In genomic region chr16:20590680-20591038, GRCm38 (mm10) we compare ENCODE assay signal across 9 mouse cellular contexts. TPM values are rescaled to one million over a fixed set of nuclear protein-coding genes. Genes with fewer than 3 reads are reported as not detected.
A peak's percentile ranks its signal among the peaks of the same experiment; 100 is the strongest.
DNase-seq lines count a peak whose midpoint lies in the region; ATAC-seq and TF ChIP-seq lines count a peak whose summit lies in the region.
"Had no signal": no experiment of that assay in that cellular context is flagged by ENCODE, and none has a peak within 500 bp of the region (broad histone marks: within the 10 kb centered on the region; RNA-seq: fewer than 3 reads in every experiment).

No protein-coding gene starts in this region.

- H3K4me2 ChIP-seq in heart, embryonic 16.5 days (ENCODE audit: low read depth, low read length): peak overlapping the region; percentile 85
- peak overlapping the region; percentile 95 for H3K4me2 ChIP-seq in embryonic facial prominence, embryonic 15.5 days (replicated peaks)
- peak overlapping the region; percentile 91 for H3K4me2 ChIP-seq in kidney, postnatal 0 days (ENCODE audit: low read length)
- peak overlapping the region; percentile 75 for H3K4me2 ChIP-seq in midbrain, postnatal 0 days (ENCODE audit: low read depth, low read length, poor library complexity, severe bottlenecking)

- H3K4me1 ChIP-seq in heart, embryonic 16.5 days (ENCODE audit: control insufficient read depth, insufficient read depth, low read length): peaks cover 10% of the 10 kb centered on the region
- peaks cover 23% of the 10 kb centered on the region for H3K4me1 ChIP-seq in embryonic facial prominence, embryonic 15.5 days
- H3K4me1 ChIP-seq in kidney, postnatal 0 days (replicated peaks; ENCODE audit: insufficient read depth, low read length): peaks cover 17% of the 10 kb centered on the region
- H3K4me1 ChIP-seq in midbrain, postnatal 0 days (ENCODE audit: insufficient read depth, low read length): peaks cover 2% of the 10 kb centered on the region; the same call in 1 of the 2 replicates

- peak overlapping the region; percentile 57 for H3K4me3 ChIP-seq in heart, embryonic 16.5 days (ENCODE audit: low read length)
- peak overlapping the region; percentile 57 for H3K4me3 ChIP-seq in embryonic facial prominence, embryonic 15.5 days (replicated peaks)
- peak overlapping the region; percentile 48 for H3K4me3 ChIP-seq in kidney, postnatal 0 days (replicated peaks; ENCODE audit: low read depth, low read length)
- H3K4me3 ChIP-seq in midbrain, postnatal 0 days (ENCODE audit: low read depth, low read length): peak overlapping the region; percentile 66

- H3K27me3 ChIP-seq in heart, embryonic 16.5 days (ENCODE audit: control insufficient read depth, insufficient read depth, low read length): peaks cover 61% of the 10 kb centered on the region
- H3K27me3 ChIP-seq in embryonic facial prominence, embryonic 15.5 days: peaks cover 65% of the 10 kb centered on the region
- H3K27me3 ChIP-seq in kidney, postnatal 0 days (ENCODE audit: insufficient read depth, low read length): peaks cover 34% of the 10 kb centered on the region
- peaks cover 13% of the 10 kb centered on the region; the same call in 1 of the 2 replicates for H3K27me3 ChIP-seq in midbrain, postnatal 0 days (ENCODE audit: insufficient read depth, low read length)

- H3K9me3 ChIP-seq in heart, embryonic 16.5 days (replicated peaks; ENCODE audit: control insufficient read depth, low read length): no peaks in the 10 kb centered on the region
- no peaks in the 10 kb centered on the region for H3K9me3 ChIP-seq in embryonic facial prominence, embryonic 15.5 days (replicated peaks)
- no peaks in the 10 kb centered on the region for H3K9me3 ChIP-seq in kidney, postnatal 0 days (replicated peaks; ENCODE audit: low read length)
- no peaks in the 10 kb centered on the region for H3K9me3 ChIP-seq in midbrain, postnatal 0 days (ENCODE audit: low read length)

- ATAC-seq in heart, embryonic 16.5 days (replicated peaks; ENCODE audit: extremely low read depth, insufficient read depth, low FRiP score): no peak
- ATAC-seq in embryonic facial prominence, embryonic 15.5 days (ENCODE audit: insufficient number of reproducible peaks, low FRiP score, low TSS enrichment, low read depth): no peak
- peak; percentile 31; the same call in 1 of the 2 replicates for ATAC-seq in kidney, postnatal 0 days (replicated peaks; ENCODE audit: low FRiP score, low read depth)
- ATAC-seq in midbrain, postnatal 0 days (ENCODE audit: low FRiP score): peak; percentile 11
- no peak for ATAC-seq in megakaryocyte-erythroid progenitor cell, adult 5-6 weeks (replicated peaks; ENCODE audit: low FRiP score, low TSS enrichment, poor library complexity, severe bottlenecking)

- DNase-seq in heart, postnatal 36 days: no peak
- no peak for DNase-seq in kidney, postnatal 0 days (ENCODE audit: low spot score)
- no peak for DNase-seq in midbrain, postnatal 0 days (ENCODE audit: low spot score)
- no peak for DNase-seq in gastrocnemius, postnatal 14 days
- DNase-seq in urinary bladder, postnatal 10 days (ENCODE audit: low spot score): no peak

- no peak overlapping the region for H3K9ac ChIP-seq in heart, embryonic 16.5 days (ENCODE audit: low read length)
- no peak overlapping the region for H3K9ac ChIP-seq in embryonic facial prominence, embryonic 15.5 days
- no peak overlapping the region for H3K9ac ChIP-seq in kidney, postnatal 0 days (ENCODE audit: low read depth, low read length)
- H3K9ac ChIP-seq in midbrain, postnatal 0 days (replicated peaks; ENCODE audit: low read length, poor library complexity, severe bottlenecking): peak overlapping the region; percentile 69

- intact Hi-C loops in heart, postnatal 36 days (cut with DNase I): no loop called here
- intact Hi-C loops in gastrocnemius, postnatal 14 days (cut with DNase I; ENCODE audit: low total_unique reads): no loop called here

- WGBS in heart, embryonic 16.5 days: 3% methylated on average over 17 of the region's 17 CpGs
- WGBS in embryonic facial prominence, embryonic 15.5 days: 7% methylated on average over 17 of the region's 17 CpGs
- 2% methylated on average over 15 of the region's 17 CpGs for whole genome bisulfite sequencing in kidney, postnatal 0 days
- WGBS in midbrain, postnatal 0 days: 6% methylated on average over 17 of the region's 17 CpGs

- H3K36me3 ChIP-seq in heart, embryonic 16.5 days (ENCODE audit: control insufficient read depth, insufficient read depth): no peaks in the 10 kb centered on the region
- no peaks in the 10 kb centered on the region for H3K36me3 ChIP-seq in embryonic facial prominence, embryonic 15.5 days
- H3K36me3 ChIP-seq in kidney, postnatal 0 days (ENCODE audit: insufficient read depth, low read length): no peaks in the 10 kb centered on the region
- no peaks in the 10 kb centered on the region; the same call in 1 of the 2 replicates for H3K36me3 ChIP-seq in midbrain, postnatal 0 days (ENCODE audit: insufficient read depth, low read length)

- TF ChIP-seq CTCF in kidney, postnatal 0 days (IDR thresholded peaks at IDR 0.05; ENCODE audit: low read depth): no peak
- no peak for TF ChIP-seq CTCF in midbrain, postnatal 0 days (IDR thresholded peaks at IDR 0.05)

- no peak overlapping the region for H3K27ac ChIP-seq in heart, embryonic 16.5 days (ENCODE audit: low read length)
- no peak overlapping the region for H3K27ac ChIP-seq in embryonic facial prominence, embryonic 15.5 days (replicated peaks)
- no peak overlapping the region for H3K27ac ChIP-seq in kidney, postnatal 0 days
- no peak overlapping the region for H3K27ac ChIP-seq in midbrain, postnatal 0 days (ENCODE audit: low read depth, low read length)

RNA-seq across cellular contexts. Expression of gene Vwa5b2, which starts 1.4 kb away (rescaled TPM):
- polyA plus RNA-seq in heart, embryonic 16.5 days (2015; fragmentation: Nextera tagmentation; extraction: Ambion mirVana): 0.28 and 0.29 TPM in 2 replicates
- under 1 TPM in 1 of 2 experiments, not detected in 1; 0.05 TPM for total RNA-seq in heart, postnatal 36 days (2021)
- 2.4 and 4.9 TPM in 2 replicates for polyA plus RNA-seq in embryonic facial prominence, embryonic 15.5 days (2015; fragmentation: Nextera tagmentation; extraction: Ambion mirVana)
- polyA plus RNA-seq in kidney, postnatal 0 days (2015; fragmentation: Nextera tagmentation; extraction: Ambion mirVana): 0.38 and 0.43 TPM in 2 replicates
- 65.7 and 66.6 TPM in 2 replicates for total RNA-seq in midbrain, postnatal 0 days (2014; rRNA removed)
- 35.5 and 36.4 TPM in 2 replicates for polyA plus RNA-seq in midbrain, postnatal 0 days (2015; fragmentation: Nextera tagmentation; extraction: Ambion mirVana)
- total RNA-seq in gastrocnemius, postnatal 14 days (2021): under 1 TPM; 0.10 to 0.16 TPM
- not detected in 2 replicates for total RNA-seq in megakaryocyte-erythroid progenitor cell, adult 5-6 weeks (2014; fragmentation: Nextera tagmentation)
- total RNA-seq in megakaryocyte-erythroid progenitor cell, adult 5-6 weeks (2017): not detected in 2 replicates
- total RNA-seq: CH12.LX had no signal

RNA-seq across cellular contexts. Expression of gene Eef1akmt4, which starts 20.7 kb away (rescaled TPM):
- 18.9 and 19.9 TPM in 2 replicates for polyA plus RNA-seq in heart, embryonic 16.5 days (2015; fragmentation: Nextera tagmentation; extraction: Ambion mirVana)
- total RNA-seq in heart, postnatal 36 days (2021): 1 to 10 TPM; 6.4 to 8.0 TPM
- 29.2 and 31.3 TPM in 2 replicates for polyA plus RNA-seq in embryonic facial prominence, embryonic 15.5 days (2015; fragmentation: Nextera tagmentation; extraction: Ambion mirVana)
- polyA plus RNA-seq in kidney, postnatal 0 days (2015; fragmentation: Nextera tagmentation; extraction: Ambion mirVana): 27.8 and 28.6 TPM in 2 replicates
- 5.2 and 6.8 TPM in 2 replicates for total RNA-seq in midbrain, postnatal 0 days (2014; rRNA removed)
- polyA plus RNA-seq in midbrain, postnatal 0 days (2015; fragmentation: Nextera tagmentation; extraction: Ambion mirVana): 3.3 TPM in 2 replicates
- total RNA-seq in gastrocnemius, postnatal 14 days (2021): 1 to 10 TPM; 5.5 to 5.9 TPM
- 13.3 and 32.7 TPM in 2 replicates for total RNA-seq in megakaryocyte-erythroid progenitor cell, adult 5-6 weeks (2014; fragmentation: Nextera tagmentation)
- total RNA-seq in megakaryocyte-erythroid progenitor cell, adult 5-6 weeks (2017): 5.4 and 6.5 TPM in 2 replicates

RNA-seq across cellular contexts. Expression of gene Gm49333, which starts 20.8 kb away (rescaled TPM):
- not detected in 2 replicates for polyA plus RNA-seq in heart, embryonic 16.5 days (2015; fragmentation: Nextera tagmentation; extraction: Ambion mirVana)
- not detected for total RNA-seq in heart, postnatal 36 days (2021)
- polyA plus RNA-seq in embryonic facial prominence, embryonic 15.5 days (2015; fragmentation: Nextera tagmentation; extraction: Ambion mirVana): not detected in 2 replicates
- polyA plus RNA-seq in kidney, postnatal 0 days (2015; fragmentation: Nextera tagmentation; extraction: Ambion mirVana): 0.34 TPM in 1 of 2 replicates, not detected in the other
- not detected in 2 replicates for total RNA-seq in midbrain, postnatal 0 days (2014; rRNA removed)
- not detected in 2 replicates for polyA plus RNA-seq in midbrain, postnatal 0 days (2015; fragmentation: Nextera tagmentation; extraction: Ambion mirVana)
- total RNA-seq in gastrocnemius, postnatal 14 days (2021): not detected
- total RNA-seq in megakaryocyte-erythroid progenitor cell, adult 5-6 weeks (2014; fragmentation: Nextera tagmentation): not detected in 2 replicates
- not detected in 2 replicates for total RNA-seq in megakaryocyte-erythroid progenitor cell, adult 5-6 weeks (2017)
- total RNA-seq: CH12.LX had no signal

RNA-seq across cellular contexts. Expression of gene Alg3, which starts 20.9 kb away (rescaled TPM):
- 28.4 and 28.6 TPM in 2 replicates for polyA plus RNA-seq in heart, embryonic 16.5 days (2015; fragmentation: Nextera tagmentation; extraction: Ambion mirVana)
- total RNA-seq in heart, postnatal 36 days (2021): 1 to 10 TPM; 8.7 to 8.8 TPM
- polyA plus RNA-seq in embryonic facial prominence, embryonic 15.5 days (2015; fragmentation: Nextera tagmentation; extraction: Ambion mirVana): 36.3 and 39.4 TPM in 2 replicates
- 35.9 and 36.5 TPM in 2 replicates for polyA plus RNA-seq in kidney, postnatal 0 days (2015; fragmentation: Nextera tagmentation; extraction: Ambion mirVana)
- total RNA-seq in midbrain, postnatal 0 days (2014; rRNA removed): 21.3 and 38.2 TPM in 2 replicates
- polyA plus RNA-seq in midbrain, postnatal 0 days (2015; fragmentation: Nextera tagmentation; extraction: Ambion mirVana): 32.7 and 36.4 TPM in 2 replicates
- total RNA-seq in gastrocnemius, postnatal 14 days (2021): 10 to 100 TPM; 12.0 to 15.2 TPM
- 28.7 and 36.6 TPM in 2 replicates for total RNA-seq in megakaryocyte-erythroid progenitor cell, adult 5-6 weeks (2014; fragmentation: Nextera tagmentation)
- 24.3 and 33.1 TPM in 2 replicates for total RNA-seq in megakaryocyte-erythroid progenitor cell, adult 5-6 weeks (2017)

RNA-seq across cellular contexts. Expression of gene Camk2n2, which starts 30.4 kb away (rescaled TPM):
- 0.35 and 0.37 TPM in 2 replicates for polyA plus RNA-seq in heart, embryonic 16.5 days (2015; fragmentation: Nextera tagmentation; extraction: Ambion mirVana)
- total RNA-seq in heart, postnatal 36 days (2021): 1 to 10 TPM; 1.1 to 1.2 TPM
- 1.7 and 1.9 TPM in 2 replicates for polyA plus RNA-seq in embryonic facial prominence, embryonic 15.5 days (2015; fragmentation: Nextera tagmentation; extraction: Ambion mirVana)
- 0.72 and 0.79 TPM in 2 replicates for polyA plus RNA-seq in kidney, postnatal 0 days (2015; fragmentation: Nextera tagmentation; extraction: Ambion mirVana)
- total RNA-seq in midbrain, postnatal 0 days (2014; rRNA removed): 86.3 and 111 TPM in 2 replicates
- polyA plus RNA-seq in midbrain, postnatal 0 days (2015; fragmentation: Nextera tagmentation; extraction: Ambion mirVana): 85.4 and 87.6 TPM in 2 replicates
- 1 to 10 TPM; 1.3 to 1.6 TPM for total RNA-seq in gastrocnemius, postnatal 14 days (2021)
- total RNA-seq in megakaryocyte-erythroid progenitor cell, adult 5-6 weeks (2014; fragmentation: Nextera tagmentation): not detected in 2 replicates
- total RNA-seq in megakaryocyte-erythroid progenitor cell, adult 5-6 weeks (2017): not detected in 2 replicates

Comparison
In these comparisons a context has a peak if more than half of its experiments do, and no peak if none do; other contexts are left out.
1. ATAC-seq: peak in kidney, postnatal 0 days (single experiment) and midbrain, postnatal 0 days (single experiment); none in heart, embryonic 16.5 days (single experiment), embryonic facial prominence, embryonic 15.5 days (single experiment) and megakaryocyte-erythroid progenitor cell, adult 5-6 weeks (single experiment).
2. RNA of gene Vwa5b2, which starts 1.4 kb away (total RNA-seq): 65.7 to 66.6 TPM in midbrain, postnatal 0 days; 0.10 to 0.16 TPM in gastrocnemius, postnatal 14 days, 0.05 TPM in heart, postnatal 36 days and not detected in megakaryocyte-erythroid progenitor cell, adult 5-6 weeks; every median in the first group is over 10 times any median in the second.
3. Peak in every context shown above with its lines, with median percentiles within 50 percentile points of each other: H3K4me2 ChIP-seq and H3K4me3 ChIP-seq.